Mouse (Mus musculus) large intestine, adult 2 months (tissue): ENCODE results near the gene Olfr918. TPM values are rescaled to one million over a fixed set of nuclear protein-coding genes. Genes with fewer than 3 reads are reported as not detected.

Source experiments
- DNase-seq: peaks from one replicate; pipeline ENCODE4 v3.0.0-alpha.2; 2012; ENCODE audit warnings: low read depth, low spot score
- WGBS: fragments of 180-500 bp; shearing (Covaris S2); methylation state at CpG from one replicate; pipeline ENCODE4 v1.1.7; 2018; 5-methylcytosine and 5-hydroxymethylcytosine counted together
- polyA plus RNA-seq: library from polyadenylated mRNA; depleted of rRNA; stranded (reverse); fragments of >200 nt; gene quantifications from 2 replicates; pipeline ENCODE4 v1.2.3, GENCODE M21; 2012; rRNA removed

Gene Olfr918
- polyA plus RNA-seq, result not detected in 2 replicates

- 89% methylated on average over 2 of the region's 2 CpGs for WGBS
- DNase-seq, result no peak
These were observed at the start of gene Olfr918 for GRCm38 (mm10) chr9:38674501-38674900. Olfr918 (minus strand) TSS chr9:38674601.

GRCm38 (mm10) chr9:38724044-38724443 lies 49.6 kb upstream of the Olfr918 start:
- DNase-seq, result no peak
- WGBS, result 90% methylated on average over 1 of the region's 1 CpGs

GRCm38 (mm10) chr9:38718927-38719441 lies 44.6 kb upstream of the Olfr918 start:
- WGBS, result 3% methylated on average over 3 of the region's 3 CpGs
- DNase-seq, result peak; percentile 57

- DNase-seq, result peak; percentile 45
- WGBS, result 0% methylated on average over 4 of the region's 4 CpGs
These were observed 43.7 kb upstream of the Olfr918 start, which contains the start of gene Vwa5a for GRCm38 (mm10) chr9:38718102-38718501. Vwa5a (plus strand) TSS chr9:38718268.

GRCm38 (mm10) chr9:38672887-38673286 lies 1.5 kb downstream of the Olfr918 start:
- no peak for DNase-seq
- WGBS, result 75% methylated on average over 2 of the region's 2 CpGs

- WGBS, result 63% methylated on average over 1 of the region's 1 CpGs
- no peak for DNase-seq
These were observed 8.7 kb downstream of the Olfr918 start, which contains the start of gene Olfr917 for GRCm38 (mm10) chr9:38665742-38666141. Olfr917 (minus strand) TSS chr9:38665842.

- 47% methylated on average over 1 of the region's 1 CpGs for WGBS
- no peak for DNase-seq
These were observed 14.6 kb downstream of the Olfr918 start, which contains the start of gene Olfr916 for GRCm38 (mm10) chr9:38659775-38660174. Olfr916 (minus strand) TSS chr9:38659875.

- 77% methylated on average over 4 of the region's 4 CpGs for whole genome bisulfite sequencing
These were observed 42.0 kb downstream of the Olfr918 start for GRCm38 (mm10) chr9:38632406-38632805.

More at GRCm38 (mm10) chr9:38632406-38632805, 42.0 kb downstream of the Olfr918 start:
- no peak for DNase-seq

Other genes starting within 250 kb of the Olfr918 start
- gene Olfr901, start 245.1 kb downstream of the Olfr918 start, polyA plus RNA-seq, result not detected in 2 replicates
- gene Olfr902, start 226.9 kb downstream of the Olfr918 start, polyA plus RNA-seq, result not detected in 2 replicates
- not detected in 2 replicates for gene Olfr904, start 211.5 kb downstream of the Olfr918 start, polyA plus RNA-seq
- not detected in 2 replicates for gene Olfr905, start 203.5 kb downstream of the Olfr918 start, polyA plus RNA-seq
- not detected in 2 replicates for gene Olfr906, start 187.5 kb downstream of the Olfr918 start, polyA plus RNA-seq
- not detected in 2 replicates for gene Olfr907, start 178.8 kb downstream of the Olfr918 start, polyA plus RNA-seq
- gene Olfr911-ps1, start 153.0 kb downstream of the Olfr918 start, polyA plus RNA-seq, result not detected in 2 replicates
- gene Olfr910, start 136.8 kb downstream of the Olfr918 start, polyA plus RNA-seq, result not detected in 2 replicates
- gene Olfr912, start 94.4 kb downstream of the Olfr918 start, polyA plus RNA-seq, result not detected in 2 replicates
- gene Olfr913, start 81.8 kb downstream of the Olfr918 start, polyA plus RNA-seq, result not detected in 2 replicates
- gene Olfr914, start 69.5 kb downstream of the Olfr918 start, polyA plus RNA-seq, result not detected in 2 replicates
- not detected in 2 replicates for gene Olfr916, start 14.7 kb downstream of the Olfr918 start, polyA plus RNA-seq
- gene Olfr917, start 8.8 kb downstream of the Olfr918 start, polyA plus RNA-seq, result not detected in 2 replicates
- gene Olfr919, start 29.1 kb upstream of the Olfr918 start, polyA plus RNA-seq, result not detected in 2 replicates
- 15.4 and 18.1 TPM in 2 replicates for gene Vwa5a, start 43.7 kb upstream of the Olfr918 start, polyA plus RNA-seq
- 0.06 and 0.15 TPM in 2 replicates for gene Olfr920, start 77.7 kb upstream of the Olfr918 start, polyA plus RNA-seq
- not detected in 2 replicates for gene Olfr921, start 98.5 kb upstream of the Olfr918 start, polyA plus RNA-seq
- gene Olfr922, start 140.0 kb upstream of the Olfr918 start, polyA plus RNA-seq, result not detected in 2 replicates
- not detected in 2 replicates for gene Olfr923, start 151.9 kb upstream of the Olfr918 start, polyA plus RNA-seq
- not detected in 2 replicates for gene Olfr924, start 169.8 kb upstream of the Olfr918 start, polyA plus RNA-seq
- not detected in 2 replicates for gene Olfr26, start 180.5 kb upstream of the Olfr918 start, polyA plus RNA-seq
- not detected in 2 replicates for gene Olfr926, start 202.5 kb upstream of the Olfr918 start, polyA plus RNA-seq